Mouse (Mus musculus): ENCODE data around the gene Hoxd3. TPM values are rescaled to one million over a fixed set of nuclear protein-coding genes. Genes with fewer than 3 reads are reported as not detected.

The Hoxd3 gene
- polyA plus RNA-seq, 1 experiment from 2014 or later = not detected

GRCm38 (mm10) chr2:74705467-74706089 lies 6.1 kb upstream of the Hoxd3 start:
- 2% methylated on average over 43 of the region's 85 CpGs for WGBS
- 0 out of 2 replicates have a peak, but pooled peaks have one; percentile 58 for ATAC-seq (ENCODE audit: low FRiP score)
- no peak overlapping the region for H3K27ac ChIP-seq
- H3K4me2 ChIP-seq = peak overlapping the region; percentile 57
- peak overlapping the region; percentile 38 for H3K4me3 ChIP-seq (replicated peaks)
- H3K9ac ChIP-seq = peak overlapping the region; percentile 33
- peaks cover 13% of the 10 kb centered on the region for H3K4me1 ChIP-seq
- H3K27me3 ChIP-seq = peaks cover 95% of the 10 kb centered on the region
- H3K36me3 ChIP-seq (replicated peaks) = no peaks in the 10 kb centered on the region
- H3K9me3 ChIP-seq = no peaks in the 10 kb centered on the region

- no peak overlapping the region for H3K4me2 ChIP-seq
- H3K9me3 ChIP-seq = no peaks in the 10 kb centered on the region
- no peak for ATAC-seq (ENCODE audit: low FRiP score)
- peaks cover 96% of the 10 kb centered on the region for H3K27me3 ChIP-seq
- H3K36me3 ChIP-seq (replicated peaks) = no peaks in the 10 kb centered on the region
- 2% methylated on average over 13 of the region's 13 CpGs for WGBS
- H3K4me1 ChIP-seq = peaks cover 13% of the 10 kb centered on the region
- H3K9ac ChIP-seq = no peak overlapping the region
- H3K27ac ChIP-seq = no peak overlapping the region
- H3K4me3 ChIP-seq (replicated peaks) = no peak overlapping the region
Measured at GRCm38 (mm10) chr2:74706393-74706960, 5.2 kb upstream of the Hoxd3 start.

- Histone ChIP-seq H3K4me3 (replicated peaks) (no peak overlapping the region), H3K27ac (no peak overlapping the region), H3K9me3 (no peaks in the 10 kb centered on the region), H3K9ac (no peak overlapping the region), H3K4me1 (peaks cover 21% of the 10 kb centered on the region), H3K4me2 (no peak overlapping the region), H3K36me3 (replicated peaks) (no peaks in the 10 kb centered on the region), H3K27me3 (peaks cover 97% of the 10 kb centered on the region)
- no peak for ATAC-seq (ENCODE audit: low FRiP score)
- 6% methylated on average over 7 of the region's 7 CpGs for WGBS
Measured at GRCm38 (mm10) chr2:74707599-74707998, 4.1 kb upstream of the Hoxd3 start.

GRCm38 (mm10) chr2:74708676-74709075 lies 3.1 kb upstream of the Hoxd3 start:
- peaks cover 21% of the 10 kb centered on the region for H3K4me1 ChIP-seq
- H3K27me3 ChIP-seq = peaks cover 98% of the 10 kb centered on the region
- no peak overlapping the region for H3K4me3 ChIP-seq (replicated peaks)
- no peak for ATAC-seq (ENCODE audit: low FRiP score)
- under 1% methylated on average over 4 of the region's 4 CpGs for WGBS
- no peaks in the 10 kb centered on the region for H3K9me3 ChIP-seq
- H3K9ac ChIP-seq = no peak overlapping the region
- no peak overlapping the region for H3K4me2 ChIP-seq
- H3K27ac ChIP-seq = no peak overlapping the region
- H3K36me3 ChIP-seq (replicated peaks) = no peaks in the 10 kb centered on the region

- Histone ChIP-seq H3K27me3 (peaks cover 98% of the 10 kb centered on the region), H3K9ac (no peak overlapping the region), H3K36me3 (replicated peaks) (no peaks in the 10 kb centered on the region), H3K4me1 (peaks cover 18% of the 10 kb centered on the region), H3K27ac (no peak overlapping the region), H3K4me3 (replicated peaks) (no peak overlapping the region), H3K4me2 (no peak overlapping the region), H3K9me3 (no peaks in the 10 kb centered on the region)
- no peak for ATAC-seq (ENCODE audit: low FRiP score)
- 4% methylated on average over 5 of the region's 5 CpGs for WGBS
Measured at GRCm38 (mm10) chr2:74709465-74710419, 2.0 kb upstream of the Hoxd3 start.

GRCm38 (mm10) chr2:74710929-74711543 lies 691 bp upstream of the Hoxd3 start:
- Histone ChIP-seq H3K9me3 (no peaks in the 10 kb centered on the region), H3K36me3 (replicated peaks) (no peaks in the 10 kb centered on the region), H3K4me1 (peaks cover 8% of the 10 kb centered on the region), H3K9ac (no peak overlapping the region), H3K27ac (no peak overlapping the region), H3K27me3 (peaks cover 98% of the 10 kb centered on the region), H3K4me3 (replicated peaks) (no peak overlapping the region), H3K4me2 (no peak overlapping the region)
- ATAC-seq (ENCODE audit: low FRiP score) = no peak
- 0% methylated on average over 16 of the region's 16 CpGs for WGBS

- no peak for ATAC-seq (ENCODE audit: low FRiP score)
- Histone ChIP-seq H3K4me2 (no peak overlapping the region), H3K4me3 (replicated peaks) (no peak overlapping the region), H3K9me3 (no peaks in the 10 kb centered on the region), H3K27me3 (peaks cover 100% of the 10 kb centered on the region), H3K36me3 (replicated peaks) (no peaks in the 10 kb centered on the region), H3K27ac (no peak overlapping the region), H3K9ac (no peak overlapping the region), H3K4me1 (peaks cover 8% of the 10 kb centered on the region)
- 2% methylated on average over 19 of the region's 19 CpGs for WGBS
Measured at GRCm38 (mm10) chr2:74713239-74714150, 1.8 kb downstream of the Hoxd3 start.

GRCm38 (mm10) chr2:74714156-74714789 lies 2.5 kb downstream of the Hoxd3 start:
- Histone ChIP-seq H3K36me3 (replicated peaks) (no peaks in the 10 kb centered on the region), H3K4me3 (replicated peaks) (no peak overlapping the region), H3K27ac (no peak overlapping the region), H3K9ac (no peak overlapping the region), H3K27me3 (peaks cover 100% of the 10 kb centered on the region), H3K9me3 (no peaks in the 10 kb centered on the region), H3K4me1 (peaks cover 8% of the 10 kb centered on the region), H3K4me2 (no peak overlapping the region)
- ATAC-seq (ENCODE audit: low FRiP score) = no peak
- 3% methylated on average over 18 of the region's 18 CpGs for WGBS

- no peaks in the 10 kb centered on the region for H3K36me3 ChIP-seq (replicated peaks)
- no peak overlapping the region for H3K4me2 ChIP-seq
- no peaks in the 10 kb centered on the region for H3K9me3 ChIP-seq
- peaks cover 8% of the 10 kb centered on the region for H3K4me1 ChIP-seq
- H3K9ac ChIP-seq = no peak overlapping the region
- peaks cover 100% of the 10 kb centered on the region for H3K27me3 ChIP-seq
- 1% methylated on average over 14 of the region's 14 CpGs for WGBS
- no peak overlapping the region for H3K27ac ChIP-seq
- no peak for ATAC-seq (ENCODE audit: low FRiP score)
- no peak overlapping the region for H3K4me3 ChIP-seq (replicated peaks)
Measured at GRCm38 (mm10) chr2:74714881-74715280, 3.2 kb downstream of the Hoxd3 start.

GRCm38 (mm10) chr2:74715504-74716241 lies 3.9 kb downstream of the Hoxd3 start:
- no peaks in the 10 kb centered on the region for H3K36me3 ChIP-seq (replicated peaks)
- peak overlapping the region; percentile 21 for H3K4me3 ChIP-seq (replicated peaks)
- H3K27ac ChIP-seq = no peak overlapping the region
- no peak overlapping the region for H3K9ac ChIP-seq
- WGBS = 3% methylated on average over 26 of the region's 26 CpGs
- peak; percentile 81 for ATAC-seq (ENCODE audit: low FRiP score)
- no peaks in the 10 kb centered on the region for H3K9me3 ChIP-seq
- peaks cover 8% of the 10 kb centered on the region for H3K4me1 ChIP-seq
- H3K27me3 ChIP-seq = peaks cover 100% of the 10 kb centered on the region
- peak overlapping the region; percentile 50 for H3K4me2 ChIP-seq

Measured in forebrain, embryonic 12.5 days (tissue).